Mouse (Mus musculus) thymus, postnatal 36 days (tissue): ENCODE measurements around the gene Gm5728.
"Not testable (repeated sequence)": the region's sequence is repeated elsewhere in the genome, so short reads cannot be mapped to it uniquely, and the experiment has no call there.

Experiments used
- DNase-seq, 2 experiments: peaks; one replicate each; pipeline ENCODE4 v3.0.0; 2022; ENCODE audit warnings: mixed read lengths in 2 of 2

Gm5728 gene

DNA sequence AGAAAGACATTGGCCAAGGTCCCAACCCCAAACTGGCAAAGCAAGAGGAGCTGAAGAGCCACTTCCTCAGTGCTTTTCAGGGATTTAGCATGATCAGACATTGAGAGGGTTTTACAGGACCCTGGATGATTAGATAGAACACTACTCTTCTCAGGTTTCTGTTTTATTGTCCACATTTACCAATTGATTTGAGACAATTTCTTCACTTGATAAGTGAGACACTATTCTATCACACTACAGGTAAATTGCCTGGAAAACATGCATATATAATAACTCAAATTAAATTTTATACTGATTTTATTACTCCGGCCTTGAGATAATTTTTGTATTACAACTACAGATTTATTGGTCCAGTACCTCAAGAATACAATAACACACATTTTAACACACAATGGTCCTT lies at the start of gene Gm5728:
Gene Gm5728, minus strand, starts transcription at position 101 of the 400 bp plus-strand sequence.
- not testable (repeated sequence) for DNase-seq

DNA sequence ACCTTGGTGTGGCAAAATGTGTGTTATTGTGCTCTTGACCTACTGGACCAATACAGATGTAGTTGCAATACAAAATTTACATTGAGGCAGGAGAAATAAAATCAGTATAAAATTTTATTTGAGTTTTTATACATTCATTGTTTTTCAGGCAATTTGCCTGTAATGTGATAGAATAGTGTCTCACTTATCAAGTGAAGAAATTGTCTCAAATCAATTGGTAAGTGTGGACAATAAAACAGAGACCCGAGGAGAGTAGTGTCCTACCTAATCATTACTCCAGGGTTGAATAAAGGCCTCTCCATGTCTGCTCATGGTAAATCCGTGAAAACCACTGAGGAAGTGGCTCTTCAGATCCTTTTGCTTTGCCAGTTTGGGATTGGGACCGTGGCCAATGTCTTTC lies 42.4 kb upstream of the Gm5728 start, which contains the start of gene Vmn1r100:
Gene Vmn1r100, plus strand, starts transcription at position 301 of the 400 bp plus-strand sequence.
- not testable (repeated sequence) for DNase-seq

DNA sequence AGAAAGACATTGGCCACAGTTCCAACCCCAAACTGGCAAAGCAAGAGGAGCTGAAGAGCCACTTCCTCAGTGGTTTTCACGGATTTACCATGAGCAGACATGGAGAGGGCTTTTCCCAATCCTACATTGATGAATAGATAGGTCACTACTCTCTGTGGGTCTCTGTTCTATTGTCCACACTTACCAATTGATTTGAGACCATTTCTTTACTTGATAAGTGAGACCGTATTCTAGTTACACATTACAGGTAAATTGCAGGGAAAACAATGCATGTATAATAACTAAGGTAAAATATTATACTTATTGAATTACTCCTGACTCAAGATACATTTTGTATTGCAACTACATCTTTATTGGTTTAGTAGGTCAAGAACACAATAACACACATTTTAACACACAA lies 41.2 kb downstream of the Gm5728 start, which contains the start of gene Gm4133:
Gene Gm4133, minus strand, starts transcription at position 101 of the 400 bp plus-strand sequence.
- DNase-seq = not testable (repeated sequence)
